Mouse (Mus musculus) bone marrow macrophage, adult 2 months (primary cell): ENCODE data around the gene Bhlhe23. TPM values are rescaled to one million over a fixed set of nuclear protein-coding genes. Genes with fewer than 3 reads are reported as not detected.
A peak's percentile ranks its signal among the peaks of the same experiment; 100 is the strongest.

Experiments used
- H3K27ac ChIP-seq: 2 replicates; pipeline ENCODE4 v1.5.1; 2012; ENCODE audit warnings: low read depth, low read length; ENCODE audit not compliant: insufficient read depth
- H3K4me1 ChIP-seq: 2 replicates; pipeline ENCODE4 v1.6.1; 2012; ENCODE audit warnings: low read length; ENCODE audit not compliant: control insufficient read depth, insufficient read depth
- H3K4me3 ChIP-seq: 2 replicates; pipeline ENCODE4 v1.5.1; 2012; ENCODE audit warnings: mild to moderate bottlenecking, low read length, moderate library complexity; ENCODE audit not compliant: insufficient read depth
- CTCF ChIP-seq: IDR thresholded peaks from 2 replicates; pipeline ENCODE4 v1.5.1; 2012; ENCODE audit warnings: low read depth, mild to moderate bottlenecking, low read length, moderate library complexity
- POLR2A ChIP-seq: IDR thresholded peaks from 2 replicates; pipeline ENCODE4 v1.6.1; 2012; ENCODE audit warnings: mild to moderate bottlenecking, low read depth, low read length, borderline replicate concordance
- polyA plus RNA-seq: library from polyadenylated mRNA; stranded (reverse); fragments of >200 nt; gene quantifications from 2 replicates; pipeline ENCODE4 v1.2.4, GENCODE M21; 2012; ENCODE audit not compliant: missing spikeins, insufficient read depth, insufficient read length

Bhlhe23 gene
- polyA plus RNA-seq, 1 experiment: not detected

GRCm38 (mm10) chr2:180796008-180796407 lies 19.3 kb upstream of the Bhlhe23 start:
- TF ChIP-seq CTCF (no peak), POLR2A (no peak)
- Histone ChIP-seq H3K27ac (no peak overlapping the region), H3K4me1 (no peaks in the 10 kb centered on the region), H3K4me3 (no peak overlapping the region)

- H3K4me3 ChIP-seq: no peak overlapping the region
- no peaks in the 10 kb centered on the region for H3K4me1 ChIP-seq
- H3K27ac ChIP-seq: no peak overlapping the region
- TF ChIP-seq POLR2A (no peak), CTCF (no peak)
These were observed 18.9 kb upstream of the Bhlhe23 start for GRCm38 (mm10) chr2:180795597-180795996.

GRCm38 (mm10) chr2:180794422-180794821 lies 17.7 kb upstream of the Bhlhe23 start:
- H3K4me1 ChIP-seq: no peaks in the 10 kb centered on the region
- TF ChIP-seq CTCF (no peak), POLR2A (no peak)
- H3K27ac ChIP-seq: no peak overlapping the region
- no peak overlapping the region for H3K4me3 ChIP-seq

- no peak overlapping the region for H3K4me3 ChIP-seq
- no peak overlapping the region for H3K27ac ChIP-seq
- no peaks in the 10 kb centered on the region for H3K4me1 ChIP-seq
- no peak for TF ChIP-seq POLR2A
- TF ChIP-seq CTCF: peak; percentile 87
These were observed 15.0 kb upstream of the Bhlhe23 start for GRCm38 (mm10) chr2:180791674-180792073.

DNA sequence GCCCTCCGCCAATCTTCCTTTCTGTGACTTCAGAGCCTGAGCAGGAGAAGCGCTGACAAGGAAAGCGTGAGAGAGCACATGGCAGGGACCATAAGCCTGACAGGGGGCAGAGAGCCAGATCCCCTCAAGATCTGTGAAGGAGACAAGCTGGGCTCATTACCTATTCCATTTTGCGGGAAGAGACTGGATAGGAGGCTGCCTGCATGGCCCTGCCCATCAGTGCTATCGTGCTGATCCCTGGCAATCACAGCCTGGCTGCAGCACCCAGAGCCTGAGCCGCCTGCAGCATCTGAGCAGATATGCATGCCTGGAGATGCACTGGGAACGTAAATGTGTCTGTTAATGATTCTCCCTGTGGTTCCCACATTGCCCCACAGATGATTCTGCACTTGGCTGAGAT lies 12.1 kb upstream of the Bhlhe23 start:
- no peaks in the 10 kb centered on the region for H3K4me1 ChIP-seq
- H3K27ac ChIP-seq: no peak overlapping the region
- TF ChIP-seq POLR2A: no peak
- no peak for TF ChIP-seq CTCF
- H3K4me3 ChIP-seq: no peak overlapping the region

GRCm38 (mm10) chr2:180788386-180788785 lies 11.7 kb upstream of the Bhlhe23 start:
- Histone ChIP-seq H3K4me1 (no peaks in the 10 kb centered on the region), H3K27ac (no peak overlapping the region), H3K4me3 (no peak overlapping the region)
- TF ChIP-seq CTCF (no peak), POLR2A (no peak)

- TF ChIP-seq CTCF (no peak), POLR2A (no peak)
- H3K4me3 ChIP-seq: no peak overlapping the region
- H3K27ac ChIP-seq: no peak overlapping the region
- no peaks in the 10 kb centered on the region for H3K4me1 ChIP-seq
These were observed 11.0 kb upstream of the Bhlhe23 start for GRCm38 (mm10) chr2:180787566-180788232.

GRCm38 (mm10) chr2:180786732-180787131 lies 10.0 kb upstream of the Bhlhe23 start:
- Histone ChIP-seq H3K4me3 (no peak overlapping the region), H3K4me1 (no peaks in the 10 kb centered on the region), H3K27ac (no peak overlapping the region)
- TF ChIP-seq CTCF: no peak
- no peak for TF ChIP-seq POLR2A

DNA sequence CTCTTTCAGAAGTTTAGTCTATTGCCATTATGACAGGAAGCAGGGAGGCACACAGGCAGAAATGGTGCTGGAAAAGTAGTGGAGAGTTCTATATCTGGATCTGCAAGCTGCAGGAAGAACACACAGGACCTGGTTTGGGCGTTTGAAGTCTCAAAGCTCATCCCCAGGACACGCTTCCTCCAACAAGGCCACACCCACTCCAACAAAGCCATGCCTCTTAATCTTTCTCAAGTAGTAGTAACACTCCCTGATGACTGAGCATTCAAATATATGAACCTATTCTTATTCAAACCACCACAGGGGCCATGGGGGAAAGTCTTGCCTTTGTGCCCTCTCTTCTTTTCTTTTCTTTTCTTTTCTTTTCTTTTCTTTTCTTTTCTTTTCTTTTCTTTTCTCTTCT lies 3.6 kb upstream of the Bhlhe23 start:
- Histone ChIP-seq H3K4me3 (no peak overlapping the region), H3K27ac (no peak overlapping the region), H3K4me1 (no peaks in the 10 kb centered on the region)
- TF ChIP-seq CTCF (no peak), POLR2A (no peak)

DNA sequence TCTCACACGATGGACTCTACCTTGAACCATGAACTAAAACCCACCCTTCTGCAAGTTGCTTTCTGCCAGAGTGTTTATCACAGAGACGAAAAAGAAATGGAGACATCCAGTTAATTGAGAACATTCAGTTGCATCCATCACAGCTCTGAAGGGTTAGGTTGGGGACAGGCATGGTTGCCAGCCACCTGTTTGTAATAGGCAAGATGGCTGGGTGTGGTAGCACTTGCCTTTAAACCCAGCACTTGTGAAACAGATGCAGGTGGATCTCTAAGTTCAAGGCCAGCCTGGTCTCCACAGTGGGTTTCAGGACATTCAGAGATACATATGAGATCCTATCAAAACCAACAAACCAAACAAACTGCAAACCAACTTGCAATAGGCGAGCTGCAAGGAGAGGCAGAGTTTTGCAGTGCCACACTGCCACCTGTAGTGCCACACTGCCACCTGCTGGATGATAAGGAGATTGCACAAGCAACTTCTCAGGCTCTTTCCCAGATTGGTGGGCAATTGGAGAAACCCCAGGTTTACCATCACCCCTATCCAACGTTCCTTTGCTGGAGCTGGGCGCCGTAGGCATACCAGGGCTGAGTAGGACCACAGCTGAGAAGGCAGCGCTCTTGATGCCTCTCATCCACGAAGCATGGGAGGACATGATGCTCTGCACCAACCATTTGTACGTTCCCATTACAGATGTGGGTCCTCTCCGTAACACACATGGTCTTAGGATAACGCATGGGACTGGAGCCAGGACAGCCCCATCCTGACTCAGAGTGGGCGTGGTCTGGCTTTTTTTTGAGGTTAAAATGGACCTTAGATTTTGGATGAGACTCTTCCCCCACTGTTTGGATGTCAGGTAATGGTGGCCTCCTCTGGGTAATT lies 2.8 kb upstream of the Bhlhe23 start:
- Histone ChIP-seq H3K4me3 (no peak overlapping the region), H3K4me1 (no peaks in the 10 kb centered on the region), H3K27ac (no peak overlapping the region)
- TF ChIP-seq POLR2A (no peak), CTCF (peak; percentile 89)
